Mouse (Mus musculus) megakaryocyte, embryonic 14.5 days (primary cell): ENCODE measurements at regions not wholly inside any gene's neighbourhood (a gene's known extent, or its start where the extent isn't known, plus 50 kb on each side); places are given as distances from the start of the nearest gene placed in this dataset.

Experiments used
- FLI1 ChIP-seq: IDR thresholded peaks from 2 replicates; pipeline ENCODE4 v1.6.1; 2012; ENCODE audit warnings: low read length, inconsistent platforms, mixed read lengths
- GATA1 ChIP-seq: IDR thresholded peaks from 3 replicates; pipeline ENCODE4 v1.6.1; 2012; ENCODE audit warnings: mixed read lengths, low read length, inconsistent platforms, borderline replicate concordance

GRCm38 (mm10) chr15:25227496-25227895 lies 186.1 kb downstream of the Basp1 start:
- TF ChIP-seq GATA1 (no peak), FLI1 (no peak)
